Mouse (Mus musculus): ENCODE measurements around the gene Lpin2. TPM values are rescaled to one million over a fixed set of nuclear protein-coding genes. Genes with fewer than 3 reads are reported as not detected.

Gene Lpin2
- polyA plus RNA-seq, 1 experiment = 133 TPM

DNA sequence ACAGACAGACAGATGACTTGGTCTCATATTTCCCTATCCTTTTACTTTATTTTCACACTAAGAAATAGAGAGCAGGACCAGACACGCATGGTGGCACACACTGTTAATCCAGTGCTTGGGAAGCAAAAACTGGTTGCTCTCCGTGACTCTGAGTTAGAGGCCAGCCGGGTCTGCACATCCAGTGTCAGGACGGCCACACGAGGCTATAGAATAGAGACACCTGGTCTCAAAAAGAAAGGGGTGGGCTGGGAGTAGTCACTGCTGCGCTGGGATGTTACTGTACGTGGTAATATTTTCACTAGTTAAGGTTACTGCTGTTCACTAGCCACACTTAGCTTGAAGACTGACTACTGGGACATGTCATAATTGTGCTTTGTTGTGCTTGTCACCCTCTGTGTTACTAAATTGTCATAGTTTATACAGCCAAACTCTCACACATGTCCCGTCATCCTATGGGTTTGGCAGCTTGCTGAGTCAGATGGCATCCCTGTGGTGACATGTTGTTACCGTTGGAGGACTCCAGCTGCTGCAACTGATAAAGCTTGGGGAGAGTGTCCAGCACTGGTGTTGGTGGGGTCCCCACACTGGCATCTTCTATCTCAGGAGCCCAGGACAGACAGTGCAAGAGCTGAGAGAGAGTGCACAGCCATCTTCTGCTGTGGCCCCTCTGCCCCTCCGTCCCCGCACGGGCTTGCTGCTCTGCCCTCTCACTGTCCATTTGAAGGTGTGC, 53.0 kb downstream of the Lpin2 start:
- no peak for TF ChIP-seq POLR2A (IDR thresholded peaks at IDR 0.05; ENCODE audit: borderline replicate concordance, low read depth, low read length)
- TF ChIP-seq CTCF (IDR thresholded peaks at IDR 0.05; ENCODE audit: low read depth, low read length) = no peak
- Histone ChIP-seq H3K27ac (ENCODE audit: insufficient read depth, low read depth, low read length) (no peak overlapping the region), H3K4me3 (ENCODE audit: insufficient read depth, low read length) (no peak overlapping the region), H3K4me1 (ENCODE audit: control insufficient read depth, insufficient read depth, low read length) (peaks cover 9% of the 10 kb centered on the region)

DNA sequence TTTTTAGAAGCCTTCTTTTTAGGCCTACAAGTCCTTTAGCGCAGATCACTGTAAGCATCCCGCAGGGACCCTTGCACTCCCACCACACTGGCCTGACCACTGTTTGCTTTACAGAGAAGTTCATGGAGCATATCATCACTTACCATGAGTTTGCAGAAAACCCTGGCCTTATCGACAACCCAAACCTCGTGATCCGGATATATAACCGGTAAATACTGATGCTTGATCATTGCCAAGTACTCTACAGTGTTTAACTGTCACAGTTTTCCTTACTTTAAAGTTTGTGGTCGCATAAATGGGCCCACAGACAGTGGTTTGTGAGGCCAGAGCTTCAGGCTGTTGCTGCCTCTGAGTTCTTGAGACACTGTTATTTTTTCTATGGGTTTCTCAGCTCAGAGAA, 56.1 kb downstream of the Lpin2 start:
- Histone ChIP-seq H3K4me3 (ENCODE audit: insufficient read depth, low read length) (no peak overlapping the region), H3K4me1 (ENCODE audit: control insufficient read depth, insufficient read depth, low read length) (0 out of 2 replicates have a peak, but pooled peaks cover 2% of the 10 kb centered on the region), H3K27ac (ENCODE audit: insufficient read depth, low read depth, low read length) (no peak overlapping the region)
- TF ChIP-seq POLR2A (IDR thresholded peaks at IDR 0.05; ENCODE audit: borderline replicate concordance, low read depth, low read length) (no peak), CTCF (IDR thresholded peaks at IDR 0.05; ENCODE audit: low read depth, low read length) (no peak)

DNA sequence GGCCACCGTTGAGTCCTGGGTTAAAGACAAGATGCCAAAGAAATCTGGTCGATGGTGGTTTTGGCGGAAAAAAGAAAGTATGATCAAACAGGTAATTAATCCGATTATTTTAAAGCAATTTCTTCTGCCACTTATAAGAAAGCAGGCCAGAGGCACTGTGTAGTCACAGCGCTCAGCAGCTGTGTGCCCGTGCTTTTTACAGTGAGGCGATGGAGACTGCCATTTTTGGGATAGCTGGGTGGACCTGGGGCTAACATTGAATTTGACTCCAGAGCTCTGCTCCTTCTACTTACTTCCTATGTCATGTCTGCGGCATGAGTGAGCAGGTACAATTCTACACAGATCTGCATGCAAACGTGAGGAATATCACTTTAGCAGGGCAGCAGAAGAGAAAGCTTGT, 58.5 kb downstream of the Lpin2 start:
- TF ChIP-seq POLR2A (IDR thresholded peaks at IDR 0.05; ENCODE audit: borderline replicate concordance, low read depth, low read length) (no peak), CTCF (IDR thresholded peaks at IDR 0.05; ENCODE audit: low read depth, low read length) (no peak)
- Histone ChIP-seq H3K27ac (ENCODE audit: insufficient read depth, low read depth, low read length) (no peak overlapping the region), H3K4me1 (ENCODE audit: control insufficient read depth, insufficient read depth, low read length) (0 out of 2 replicates have a peak, but pooled peaks cover 2% of the 10 kb centered on the region), H3K4me3 (ENCODE audit: insufficient read depth, low read length) (no peak overlapping the region)

DNA sequence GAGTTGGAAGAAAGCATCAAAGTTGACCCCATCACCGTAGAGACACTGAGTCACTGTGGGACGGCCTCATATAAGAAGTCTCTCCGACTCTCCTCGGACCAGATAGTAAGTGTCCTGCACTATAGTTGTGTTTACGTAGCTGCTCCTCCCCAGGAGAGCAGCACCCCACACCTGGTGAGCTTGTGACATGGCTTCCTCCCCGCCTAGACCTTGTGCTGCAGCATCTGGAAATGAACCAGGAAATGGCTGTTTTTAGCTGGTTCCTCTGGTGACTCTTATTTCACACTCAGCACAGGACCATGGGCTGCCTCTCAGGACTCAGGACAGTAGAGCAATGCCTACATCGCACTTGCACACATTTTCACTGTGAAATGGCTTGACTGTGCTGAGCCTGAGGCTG, 60.3 kb downstream of the Lpin2 start:
- no peaks in the 10 kb centered on the region for H3K4me1 ChIP-seq (ENCODE audit: control insufficient read depth, insufficient read depth, low read length)
- TF ChIP-seq CTCF (IDR thresholded peaks at IDR 0.05; ENCODE audit: low read depth, low read length) = no peak
- TF ChIP-seq POLR2A (IDR thresholded peaks at IDR 0.05; ENCODE audit: borderline replicate concordance, low read depth, low read length) = no peak
- no peak overlapping the region for H3K4me3 ChIP-seq (ENCODE audit: insufficient read depth, low read length)
- no peak overlapping the region for H3K27ac ChIP-seq (ENCODE audit: insufficient read depth, low read depth, low read length)

DNA sequence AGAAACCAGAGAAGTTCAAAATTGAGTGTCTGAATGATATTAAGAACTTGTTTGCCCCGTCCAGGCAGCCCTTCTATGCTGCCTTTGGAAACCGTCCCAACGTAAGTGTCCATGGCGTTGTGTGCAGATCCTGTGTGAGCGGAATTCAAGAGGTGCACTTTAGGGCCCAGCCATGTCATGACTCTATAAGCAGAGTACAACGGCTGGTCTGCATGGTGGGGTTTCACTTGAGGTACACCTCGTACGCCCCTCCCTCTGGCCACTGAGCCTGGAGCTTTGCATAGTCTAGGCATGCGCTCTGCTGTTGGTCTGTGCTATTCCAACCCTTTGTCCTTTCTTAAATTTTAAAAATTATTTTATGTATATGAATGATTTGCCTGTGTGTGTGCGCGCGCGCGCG, 62.8 kb downstream of the Lpin2 start:
- no peak overlapping the region for H3K4me3 ChIP-seq (ENCODE audit: insufficient read depth, low read length)
- H3K4me1 ChIP-seq (ENCODE audit: control insufficient read depth, insufficient read depth, low read length) = peaks cover 10% of the 10 kb centered on the region
- H3K27ac ChIP-seq (ENCODE audit: insufficient read depth, low read depth, low read length) = no peak overlapping the region
- no peak for TF ChIP-seq POLR2A (IDR thresholded peaks at IDR 0.05; ENCODE audit: borderline replicate concordance, low read depth, low read length)
- no peak for TF ChIP-seq CTCF (IDR thresholded peaks at IDR 0.05; ENCODE audit: low read depth, low read length)

DNA sequence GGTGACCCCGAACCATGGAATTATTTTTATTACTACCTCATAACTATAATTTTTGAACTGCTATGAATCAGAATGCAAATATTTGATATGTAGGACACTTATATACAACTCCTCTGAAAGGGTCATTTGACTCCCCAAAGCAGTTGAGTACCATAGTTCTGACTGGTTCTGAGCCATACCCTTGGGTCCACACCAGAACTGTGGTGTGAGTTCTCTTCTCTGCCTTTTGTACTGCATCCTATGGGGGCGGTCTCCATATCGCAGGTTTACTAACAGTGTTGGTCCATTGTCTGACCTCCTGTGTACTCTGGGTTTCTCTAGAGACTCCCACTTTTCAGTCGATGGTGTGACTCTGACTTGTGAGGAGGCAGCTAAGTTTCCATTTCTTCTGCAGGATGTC, 63.7 kb downstream of the Lpin2 start:
- TF ChIP-seq CTCF (IDR thresholded peaks at IDR 0.05; ENCODE audit: low read depth, low read length) = no peak
- no peak for TF ChIP-seq POLR2A (IDR thresholded peaks at IDR 0.05; ENCODE audit: borderline replicate concordance, low read depth, low read length)
- no peak overlapping the region for H3K27ac ChIP-seq (ENCODE audit: insufficient read depth, low read depth, low read length)

DNA sequence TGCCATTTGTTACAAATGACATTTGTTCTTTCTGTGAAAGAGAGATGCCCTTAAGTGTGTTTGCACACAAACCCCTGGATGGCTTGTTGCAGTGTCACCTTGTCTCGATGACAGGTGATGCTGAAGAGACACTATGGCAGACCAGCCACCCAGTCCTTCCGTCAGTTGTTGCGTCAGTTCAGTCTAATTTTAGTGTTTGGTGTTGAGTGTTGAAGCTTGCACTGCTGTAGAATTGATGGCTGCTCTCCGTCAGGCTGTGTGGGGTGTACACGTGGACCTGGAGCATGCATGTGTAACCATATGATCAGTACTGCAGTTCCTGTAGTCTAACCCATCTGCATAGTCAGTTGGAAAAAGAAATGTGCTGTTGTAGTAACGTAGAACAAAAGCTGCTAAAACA, 66.6 kb downstream of the Lpin2 start:
- H3K27ac ChIP-seq (ENCODE audit: insufficient read depth, low read depth, low read length) = no peak overlapping the region
- TF ChIP-seq POLR2A (IDR thresholded peaks at IDR 0.05; ENCODE audit: borderline replicate concordance, low read depth, low read length) (no peak), CTCF (IDR thresholded peaks at IDR 0.05; ENCODE audit: low read depth, low read length) (no peak)
- no peak overlapping the region for H3K4me3 ChIP-seq (ENCODE audit: insufficient read depth, low read length)
- H3K4me1 ChIP-seq (ENCODE audit: control insufficient read depth, insufficient read depth, low read length) = peaks cover 31% of the 10 kb centered on the region

More for the DNA sequence above, 63.7 kb downstream of the Lpin2 start:
- Histone ChIP-seq H3K4me1 (ENCODE audit: control insufficient read depth, insufficient read depth, low read length) (peaks cover 19% of the 10 kb centered on the region), H3K4me3 (ENCODE audit: insufficient read depth, low read length) (no peak overlapping the region)

DNA sequence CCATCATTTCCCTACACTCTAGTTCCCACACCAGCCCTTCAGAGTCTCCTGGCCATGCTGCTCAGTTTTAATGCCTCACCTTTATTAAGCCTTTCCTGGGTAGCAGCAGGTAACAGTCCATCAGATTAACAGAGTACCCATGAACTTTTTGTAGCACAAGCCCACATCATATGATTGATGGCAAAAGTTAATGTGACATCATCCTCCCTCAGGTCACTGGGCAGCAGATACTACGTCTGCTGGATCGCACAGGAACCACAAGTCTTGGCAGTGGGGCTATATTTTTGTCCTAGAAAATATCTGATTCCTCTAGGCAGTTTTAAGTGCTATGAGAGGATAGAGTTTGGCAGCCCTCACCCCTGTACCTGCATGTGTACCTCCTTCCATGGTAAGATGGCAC, 67.7 kb downstream of the Lpin2 start:
- Histone ChIP-seq H3K27ac (ENCODE audit: insufficient read depth, low read depth, low read length) (peak overlapping the region; percentile 52), H3K4me1 (ENCODE audit: control insufficient read depth, insufficient read depth, low read length) (peaks cover 31% of the 10 kb centered on the region), H3K4me3 (ENCODE audit: insufficient read depth, low read length) (no peak overlapping the region)
- TF ChIP-seq CTCF (IDR thresholded peaks at IDR 0.05; ENCODE audit: low read depth, low read length) (no peak), POLR2A (IDR thresholded peaks at IDR 0.05; ENCODE audit: borderline replicate concordance, low read depth, low read length) (no peak)

DNA sequence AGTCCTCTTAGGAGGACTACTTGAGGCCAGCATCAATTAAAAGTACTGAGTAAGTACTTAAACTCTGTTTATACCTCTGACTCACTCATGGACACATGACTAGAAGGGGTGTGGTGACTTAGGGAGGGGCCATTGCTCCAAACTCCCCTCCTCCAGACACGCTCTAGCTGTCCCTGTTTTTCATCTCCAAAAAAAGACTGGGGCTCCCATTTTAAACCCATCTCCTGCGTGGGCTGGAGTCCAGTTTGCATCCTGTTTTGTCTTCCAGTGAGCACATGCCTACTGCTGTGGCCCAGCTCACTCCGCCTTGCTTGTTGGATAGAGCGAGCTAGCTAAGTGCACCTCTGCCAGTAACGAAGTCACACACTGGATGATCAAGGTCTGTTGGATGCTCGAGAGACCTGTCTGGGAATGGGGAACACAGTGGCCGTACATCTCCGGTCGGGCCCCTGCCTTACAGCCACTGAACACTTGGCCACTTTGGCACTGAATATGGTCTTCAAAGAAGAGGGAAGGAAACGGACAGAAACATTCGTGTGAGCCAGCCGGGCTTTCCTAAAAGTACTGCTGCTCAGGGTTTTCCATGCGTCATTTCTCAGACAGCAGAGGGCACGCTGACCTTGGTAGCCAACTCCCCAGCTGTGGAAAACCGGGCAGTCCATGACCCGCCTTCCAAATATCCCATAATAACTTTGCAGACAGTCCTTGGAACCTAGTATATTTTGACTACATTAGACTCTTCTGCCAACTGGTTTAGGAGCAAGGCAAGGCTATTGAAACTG, 68.7 kb downstream of the Lpin2 start:
- TF ChIP-seq POLR2A (IDR thresholded peaks at IDR 0.05; ENCODE audit: borderline replicate concordance, low read depth, low read length) (no peak), CTCF (IDR thresholded peaks at IDR 0.05; ENCODE audit: low read depth, low read length) (peak; percentile 29; the same call in 1 of the 2 replicates)

DNA sequence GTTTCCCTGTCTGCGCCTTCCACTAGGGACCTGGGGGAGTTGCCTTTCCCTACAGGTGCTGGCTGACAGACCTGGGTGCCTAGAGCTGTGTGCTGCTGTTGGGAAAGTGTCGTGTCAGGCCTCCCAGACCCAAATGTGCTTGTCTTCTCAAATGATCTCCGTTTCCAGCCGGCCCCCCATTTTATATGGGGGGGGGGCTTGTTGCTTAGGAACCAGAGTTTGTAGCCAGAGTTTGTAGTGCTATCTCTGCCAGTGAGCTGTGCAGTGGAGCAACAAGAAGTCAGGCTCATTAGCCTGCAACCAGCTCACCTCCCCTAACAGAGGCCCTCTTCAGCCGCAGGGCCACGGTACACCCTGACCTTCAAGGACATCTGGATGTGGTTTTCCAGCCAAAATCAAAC, 69.2 kb downstream of the Lpin2 start:
- H3K4me3 ChIP-seq (ENCODE audit: insufficient read depth, low read length) = no peak overlapping the region
- H3K27ac ChIP-seq (ENCODE audit: insufficient read depth, low read depth, low read length) = peak overlapping the region; percentile 66
- peaks cover 35% of the 10 kb centered on the region for H3K4me1 ChIP-seq (ENCODE audit: control insufficient read depth, insufficient read depth, low read length)
- TF ChIP-seq CTCF (IDR thresholded peaks at IDR 0.05; ENCODE audit: low read depth, low read length) (no peak), POLR2A (IDR thresholded peaks at IDR 0.05; ENCODE audit: borderline replicate concordance, low read depth, low read length) (no peak)

More for the DNA sequence above, 68.7 kb downstream of the Lpin2 start:
- Histone ChIP-seq H3K27ac (ENCODE audit: insufficient read depth, low read depth, low read length) (peak overlapping the region; percentile 66), H3K4me1 (ENCODE audit: control insufficient read depth, insufficient read depth, low read length) (peaks cover 31% of the 10 kb centered on the region), H3K4me3 (ENCODE audit: insufficient read depth, low read length) (peak overlapping the region; percentile 3; the same call in 1 of the 2 replicates)
